Mouse (Mus musculus): ENCODE measurements around the gene Cfap74.

The Cfap74 gene

DNA sequence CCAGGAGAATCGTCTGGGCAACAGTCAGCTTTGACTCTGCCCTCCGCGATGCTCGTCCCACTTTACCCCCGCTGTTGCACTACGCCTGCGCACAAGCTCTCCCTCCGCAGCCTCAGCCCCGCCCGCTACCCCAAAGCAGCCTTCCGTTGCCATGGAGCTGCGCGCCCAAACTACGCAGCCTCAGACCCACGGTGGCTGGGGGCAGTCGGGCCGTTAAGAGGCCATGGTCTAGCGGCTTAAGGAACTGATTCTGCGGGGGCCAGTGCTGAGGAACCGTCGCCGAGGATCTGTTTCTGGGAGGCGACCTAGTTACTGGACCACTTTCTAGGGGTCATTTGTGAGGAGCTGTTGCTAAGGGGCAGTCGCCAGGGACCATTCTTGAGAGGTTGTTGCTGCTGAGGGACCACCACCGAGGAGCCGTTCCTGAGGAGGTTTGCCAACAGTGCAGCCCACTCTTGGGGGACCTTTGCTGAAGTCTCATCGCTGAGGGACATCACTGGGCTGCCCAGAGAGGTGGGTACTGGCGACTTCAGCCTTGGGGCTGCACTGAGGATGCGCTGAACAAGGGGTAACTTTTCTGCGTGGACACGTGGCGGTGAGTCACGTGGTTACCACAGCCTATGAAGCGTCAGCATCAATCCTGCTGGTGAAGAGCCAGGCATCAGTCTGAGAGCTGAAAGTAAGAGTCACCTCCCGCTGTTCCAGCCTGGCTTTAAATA is at the start of gene Cfap74:
TSS of gene Cfap74 (plus strand) at position 133 of the 719 bp plus-strand sequence.
- DNase-seq, result peak; percentile 77

DNA sequence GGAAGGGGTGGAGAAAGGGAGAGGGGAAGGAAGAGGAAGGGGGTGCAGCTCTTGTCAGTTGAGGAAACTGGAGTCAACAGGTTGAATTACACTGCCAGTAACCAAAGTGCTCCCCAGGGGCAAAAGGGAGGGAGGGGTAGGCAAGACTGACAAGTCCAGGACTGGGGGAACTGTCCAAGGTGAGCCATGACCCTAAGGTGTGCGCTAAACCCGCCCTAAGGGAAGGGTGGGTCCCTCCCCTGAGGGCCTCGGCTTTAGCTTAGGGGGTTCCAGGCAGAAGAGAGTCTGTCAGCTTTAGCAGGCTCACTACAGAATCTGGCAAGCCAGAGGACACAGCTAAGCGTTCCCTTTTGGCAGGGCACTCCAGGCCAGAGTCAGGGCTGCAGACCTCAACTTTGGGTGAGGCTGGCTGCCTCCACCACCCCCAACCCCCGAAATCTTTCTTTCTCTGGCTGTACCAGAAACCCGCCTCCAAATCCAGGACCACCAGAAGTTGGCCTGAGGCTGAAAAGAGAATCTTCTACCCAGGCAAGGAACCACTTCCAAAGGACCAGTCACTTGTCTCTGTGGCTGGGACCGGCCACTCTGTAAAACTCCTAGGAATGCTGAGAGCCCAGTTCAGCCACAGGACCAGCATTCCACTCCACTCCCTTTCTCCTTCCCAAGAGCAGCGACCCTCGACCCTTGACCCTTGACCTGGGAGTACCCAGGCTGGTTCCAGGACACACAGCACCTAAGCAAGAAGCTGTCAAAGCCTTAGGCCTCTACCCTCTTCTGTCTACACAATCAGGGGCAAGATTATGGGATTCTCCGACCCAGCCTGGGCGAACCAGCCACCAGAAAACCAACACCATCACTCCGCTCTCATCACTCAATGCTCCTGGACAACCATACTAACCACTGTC is 49.2 kb upstream of the Cfap74 start:
- DNase-seq, result peak; percentile 46

DNA sequence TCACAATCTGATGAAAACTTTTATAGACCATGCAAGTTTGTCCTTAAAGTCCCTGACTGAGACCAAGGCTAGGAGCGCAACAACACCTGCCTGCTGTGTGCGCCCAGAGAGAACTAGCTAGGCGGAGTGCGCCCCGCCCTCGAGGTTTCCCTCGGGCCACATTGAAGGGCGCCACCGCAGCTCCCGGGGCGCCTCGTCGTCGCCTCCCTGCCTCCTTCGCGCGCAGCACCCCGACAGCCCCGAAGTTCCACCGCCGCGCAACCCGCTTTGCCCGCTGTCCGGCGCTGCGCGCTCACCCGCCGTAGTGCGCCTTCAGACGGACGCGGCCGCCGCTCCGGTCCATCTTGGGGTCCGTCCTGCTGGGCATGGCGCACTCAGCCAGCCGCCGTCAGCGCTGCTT is 48.1 kb upstream of the Cfap74 start:
- no peak for DNase-seq

DNA sequence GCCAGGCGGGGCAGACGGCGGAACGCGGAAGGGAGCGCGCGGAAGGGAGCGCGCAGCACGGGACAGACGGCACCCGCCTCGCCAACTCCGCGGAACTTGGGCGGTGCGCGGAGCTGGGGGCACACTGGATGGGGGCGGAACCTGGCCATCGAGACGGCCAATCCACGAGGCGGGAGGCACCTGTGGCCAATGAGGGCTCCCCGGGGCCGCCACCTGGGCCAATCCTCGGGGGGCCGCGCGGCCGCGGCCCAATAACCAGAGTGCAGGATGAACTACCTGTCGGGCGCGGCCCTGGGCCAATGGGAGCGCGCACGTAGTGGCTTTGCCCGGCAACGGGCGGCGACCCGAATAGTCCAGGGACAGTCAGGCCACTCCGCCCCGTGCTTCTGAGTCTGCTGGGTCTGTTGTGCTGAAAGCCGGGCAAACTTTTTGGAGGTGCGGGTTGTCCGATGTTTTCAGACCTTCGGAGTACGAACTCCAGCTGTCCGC is 47.6 kb upstream of the Cfap74 start, which contains the start of gene Prkcz:
TSS of gene Prkcz (minus strand) at position 59 of the 489 bp plus-strand sequence.
- peak; percentile 87 for DNase-seq

DNA sequence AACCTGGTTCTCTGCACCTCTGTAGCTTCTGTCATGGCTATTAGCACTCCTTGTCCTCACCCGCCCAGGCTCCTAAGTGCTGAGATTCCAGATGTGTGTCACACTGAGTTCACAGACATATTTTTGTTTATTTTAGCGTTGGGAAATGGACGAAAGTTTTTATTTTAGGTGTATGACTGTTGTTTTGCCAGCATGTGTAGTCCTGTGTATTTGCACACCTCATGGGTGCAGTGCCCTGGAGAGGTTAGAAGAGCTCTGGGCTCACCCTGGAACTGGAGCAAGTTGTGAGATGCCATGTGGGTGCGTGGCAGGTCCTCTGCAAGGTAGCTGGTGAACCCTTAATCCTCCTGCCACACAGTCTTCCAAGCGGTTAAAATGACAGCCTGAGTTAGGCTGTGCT is 46.5 kb upstream of the Cfap74 start:
- DNase-seq, result no peak

DNA sequence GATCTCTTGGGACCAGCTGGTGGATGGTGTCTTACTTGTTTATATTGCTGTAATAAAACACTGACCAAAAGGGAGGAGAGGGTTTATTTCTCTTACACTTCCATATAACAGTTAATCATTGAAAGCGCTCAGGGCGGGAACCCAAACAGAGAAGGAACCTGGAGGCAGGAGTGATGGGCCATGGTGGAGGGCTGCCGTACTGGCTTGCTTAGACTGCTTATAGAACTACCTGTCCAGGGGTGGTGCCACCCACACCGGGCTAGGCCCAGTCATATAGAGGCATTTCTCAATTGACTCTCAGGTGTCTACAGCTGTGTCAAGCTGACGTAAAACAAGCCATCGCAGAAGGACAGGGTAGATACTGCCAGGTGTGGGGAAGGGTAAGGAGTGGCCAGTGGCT is 42.2 kb upstream of the Cfap74 start:
- no peak for DNase-seq

DNA sequence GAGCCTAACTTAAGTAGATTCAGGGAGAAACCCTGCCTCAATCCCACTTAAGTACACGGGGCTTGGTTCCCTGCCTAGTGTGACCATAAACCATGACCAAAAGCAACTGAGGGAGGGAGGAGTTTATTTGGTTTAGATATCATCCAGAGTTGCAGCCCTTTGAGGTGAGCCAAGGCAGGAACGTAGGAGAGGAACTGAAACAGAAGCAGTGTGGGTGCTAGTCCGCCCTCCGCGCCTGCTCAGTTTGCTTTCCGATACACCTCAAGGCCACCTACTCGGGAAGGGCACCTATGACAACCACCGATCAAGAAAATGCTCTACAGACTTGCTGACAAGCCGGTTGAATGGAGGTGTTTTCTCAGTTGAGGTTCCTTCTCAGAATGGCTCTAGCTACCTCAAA is 41.3 kb upstream of the Cfap74 start:
- DNase-seq, result no peak

DNA sequence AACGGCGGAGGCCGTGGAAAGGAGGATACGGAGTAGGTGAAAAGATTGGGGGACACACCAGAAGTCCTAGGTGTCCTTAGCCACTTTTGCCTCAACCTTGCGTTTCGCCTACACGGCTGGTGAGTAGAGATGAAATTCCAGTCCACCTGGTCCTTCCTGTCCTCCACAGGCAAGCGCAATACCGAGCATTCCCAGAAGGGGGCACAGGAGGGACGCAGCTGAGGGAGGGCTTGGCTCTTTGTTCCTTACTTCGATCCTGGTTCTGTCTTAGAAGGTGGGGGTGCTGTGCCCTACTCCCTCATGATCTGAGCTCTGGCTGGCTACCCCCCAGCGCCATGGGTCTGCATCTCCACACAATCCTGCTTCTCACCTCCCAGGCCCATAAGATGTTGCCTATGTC is 40.3 kb upstream of the Cfap74 start:
- peak; percentile 80 for DNase-seq

DNA sequence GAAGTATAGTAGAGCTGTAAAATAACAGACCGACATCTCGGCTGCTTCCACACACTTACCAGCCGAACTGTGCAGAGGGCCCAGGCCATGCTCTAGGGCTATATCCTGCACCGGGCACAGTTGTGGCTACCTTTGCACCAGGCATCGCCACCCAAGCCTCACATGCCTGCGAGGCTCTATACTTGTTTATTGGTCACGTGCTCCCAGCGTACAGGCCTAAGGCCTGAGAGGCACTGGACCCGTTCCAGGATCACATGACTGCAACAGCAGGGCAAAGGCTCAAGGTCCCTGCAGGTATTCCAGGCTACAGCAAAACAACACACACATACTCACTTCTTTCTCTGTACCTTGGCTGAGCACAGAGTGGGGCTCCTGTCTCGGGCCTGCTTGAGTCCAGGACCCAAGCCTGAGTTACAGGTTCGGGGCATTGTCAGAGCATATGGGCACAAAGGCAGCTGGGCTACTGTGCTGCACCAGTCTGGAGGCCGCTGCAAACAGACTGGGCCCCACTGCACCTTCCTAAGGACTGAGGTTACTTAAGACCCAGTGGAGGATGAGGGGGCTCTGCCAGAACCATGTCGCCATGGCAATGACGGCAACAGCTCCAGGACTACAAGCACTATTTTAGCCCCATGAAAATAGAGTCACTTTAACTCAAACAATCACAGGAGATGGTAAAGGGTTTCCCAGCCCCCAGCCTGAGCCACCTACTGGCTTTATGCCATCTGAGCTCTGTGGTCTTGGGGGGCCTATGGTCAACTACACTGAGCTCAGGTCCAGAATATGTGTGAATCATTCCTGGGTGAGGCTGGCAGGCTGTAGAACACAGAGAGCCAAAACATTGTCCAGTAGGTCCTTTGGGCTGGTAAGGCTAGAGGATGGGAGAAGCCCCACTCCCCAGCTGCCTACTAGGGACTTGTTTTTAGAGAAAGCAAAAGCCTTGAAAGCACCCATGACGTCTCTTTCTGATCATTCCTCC is 38.0 kb upstream of the Cfap74 start:
- DNase-seq, result no peak

DNA sequence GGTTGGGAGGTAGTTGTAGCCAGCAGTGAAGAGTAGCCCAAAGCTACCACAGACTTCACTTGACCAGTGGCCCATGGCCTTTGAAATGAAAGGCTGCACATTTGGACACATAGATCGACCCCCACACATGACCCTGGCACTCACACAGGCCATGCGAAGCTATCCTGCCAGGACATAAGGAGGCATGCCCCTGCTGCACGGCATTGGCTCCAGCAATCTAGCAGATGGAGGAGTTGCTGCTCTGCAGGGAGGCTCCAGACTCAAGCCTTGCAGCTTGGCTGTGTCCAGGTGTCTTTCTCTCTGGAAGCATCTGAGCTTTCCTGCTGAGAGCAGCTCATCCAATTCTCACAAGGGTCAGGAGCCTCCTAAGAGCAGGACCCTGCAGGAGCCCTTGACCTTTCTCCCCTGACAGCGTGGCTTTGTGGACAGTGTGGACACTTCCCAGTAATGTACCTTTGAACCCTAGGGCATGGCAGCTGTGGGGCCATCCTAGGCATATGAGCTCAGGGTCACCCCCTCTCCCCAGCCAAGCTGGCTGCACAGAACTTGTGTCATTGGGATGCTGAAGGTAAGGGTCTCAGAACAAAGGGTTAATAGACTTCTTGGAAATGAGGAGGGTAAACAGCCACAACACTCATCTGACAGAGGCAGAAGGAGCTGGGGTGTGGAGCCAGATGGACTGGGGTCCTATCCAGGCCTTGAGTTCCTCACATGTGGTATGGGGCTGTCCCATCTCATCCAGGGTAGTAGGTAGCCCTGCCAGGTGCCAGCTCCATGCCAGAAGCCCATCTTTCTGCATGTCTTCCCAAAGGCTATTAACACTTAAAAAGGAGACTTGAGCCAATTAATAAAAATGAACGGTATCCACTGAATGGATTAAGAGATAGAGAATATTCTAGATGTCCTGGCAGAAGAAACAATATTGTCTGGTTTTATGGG is 36.9 kb upstream of the Cfap74 start:
- no peak for DNase-seq

DNA sequence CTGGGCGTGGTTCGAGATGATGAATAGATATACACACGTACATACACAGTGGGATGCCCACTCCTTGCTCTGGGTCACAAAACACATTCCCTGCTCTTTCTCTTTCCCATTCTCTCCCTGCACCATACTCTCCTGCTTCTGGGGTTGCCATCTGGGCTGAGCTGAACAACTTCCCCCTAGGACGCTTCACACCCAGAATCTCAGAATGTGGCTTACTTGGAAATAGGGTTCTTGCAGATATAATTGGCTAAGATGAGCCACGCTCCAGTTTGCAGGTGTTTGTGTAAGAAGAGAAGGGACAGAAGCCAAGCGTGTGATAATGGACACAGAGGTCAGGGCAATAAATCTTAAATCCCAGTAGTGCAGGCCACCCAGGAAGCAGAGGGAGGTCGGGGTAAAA is 27.0 kb upstream of the Cfap74 start:
- DNase-seq, result no peak

DNA sequence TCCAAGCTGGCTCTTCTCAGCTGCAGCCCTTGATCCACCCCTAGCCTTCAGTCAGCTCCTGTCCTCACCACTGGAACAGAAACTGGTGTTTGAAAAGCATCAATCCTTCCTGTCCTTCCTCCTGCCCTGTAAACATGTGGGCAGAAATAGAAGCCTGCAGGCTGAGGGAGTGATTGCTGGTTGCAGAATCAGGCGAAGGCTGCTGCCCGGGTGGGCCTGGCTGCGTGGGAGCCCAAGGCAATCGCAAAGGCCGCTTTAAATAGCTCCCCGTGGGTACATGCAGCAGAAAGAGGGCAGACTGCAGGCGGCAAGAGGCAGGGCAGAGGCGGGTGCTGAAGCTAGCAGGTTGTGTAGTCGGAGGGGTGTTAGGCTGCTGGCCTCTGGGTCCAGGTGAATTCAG is 26.2 kb upstream of the Cfap74 start:
- DNase-seq, result no peak

DNA sequence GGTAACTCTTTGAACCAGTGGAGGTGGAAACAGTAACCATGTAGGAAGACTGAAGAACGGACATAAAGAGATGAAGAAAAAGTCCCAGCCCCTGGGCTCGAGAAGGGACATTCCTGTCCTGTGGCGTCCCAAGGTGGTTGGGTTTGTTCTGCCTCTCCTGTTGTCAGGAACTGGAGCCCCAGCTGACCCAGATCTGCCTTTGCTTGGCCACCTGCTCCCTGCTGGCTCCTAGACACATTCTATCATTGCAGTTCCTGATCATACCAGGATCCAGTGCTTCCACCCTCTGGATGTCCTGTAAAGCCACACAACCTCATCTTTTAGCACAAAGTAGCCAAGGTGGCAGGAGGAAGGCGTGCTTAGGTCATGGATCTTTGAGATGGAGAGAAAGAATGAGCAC is 25.7 kb upstream of the Cfap74 start:
- DNase-seq, result no peak

DNA sequence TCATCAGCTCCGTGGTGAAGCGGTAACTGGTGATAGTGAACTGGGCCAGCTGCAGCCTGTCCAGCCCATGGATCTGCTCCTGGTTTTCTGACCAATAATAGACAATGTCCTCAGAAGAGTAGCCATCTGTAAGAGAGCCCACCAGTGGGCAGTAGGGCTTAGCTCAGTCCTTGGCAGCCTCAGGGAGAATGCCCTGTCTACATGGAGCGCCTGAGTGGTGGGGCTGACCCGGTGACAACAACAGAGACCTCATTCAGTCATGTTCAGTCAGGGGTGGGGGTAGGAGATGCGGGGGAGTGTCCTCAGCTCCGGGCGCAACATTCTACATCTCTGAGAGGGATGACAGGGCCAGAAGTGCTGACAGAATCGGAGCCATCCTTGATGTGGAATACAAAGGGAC is 21.8 kb upstream of the Cfap74 start:
- DNase-seq, result no peak

DNA sequence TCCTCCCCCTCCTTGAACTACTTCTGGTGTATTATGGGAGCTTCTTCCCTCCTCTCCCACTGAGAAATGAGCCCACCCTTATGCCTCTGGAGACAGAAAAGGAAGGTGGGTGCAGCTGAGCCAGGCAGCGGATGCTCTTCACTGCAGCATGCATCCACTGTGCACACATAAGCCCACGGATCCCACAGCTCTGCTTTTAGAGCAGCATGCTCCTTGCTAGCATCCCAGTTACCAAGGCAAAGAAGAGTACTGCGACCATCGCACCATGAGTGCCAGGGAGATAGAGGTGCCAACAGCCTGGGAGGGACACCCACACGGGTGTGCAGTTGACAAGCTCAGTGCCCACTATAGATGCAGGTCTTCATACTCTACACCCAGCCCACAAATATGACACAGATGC is 13.5 kb upstream of the Cfap74 start:
- DNase-seq, result no peak

DNA sequence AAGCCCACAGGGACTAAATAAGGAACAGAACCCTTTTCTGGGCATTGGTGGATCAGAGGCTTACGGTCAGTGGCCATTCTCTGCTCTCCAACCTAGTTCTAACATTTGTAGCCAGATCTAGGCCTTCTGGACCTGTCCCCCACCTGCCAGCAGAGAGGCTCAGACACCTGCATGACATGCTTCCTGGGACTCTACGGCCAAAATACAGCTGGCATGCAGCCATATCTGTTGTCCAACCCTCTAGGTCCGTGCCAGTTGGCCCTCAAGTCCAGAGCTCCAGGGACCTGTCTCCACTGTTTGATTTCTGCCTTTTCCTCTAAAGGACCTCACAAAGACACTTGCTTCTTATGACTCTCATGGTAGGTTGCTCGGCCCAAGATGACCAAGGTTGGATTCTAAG is 12.2 kb upstream of the Cfap74 start:
- DNase-seq, result no peak

DNA sequence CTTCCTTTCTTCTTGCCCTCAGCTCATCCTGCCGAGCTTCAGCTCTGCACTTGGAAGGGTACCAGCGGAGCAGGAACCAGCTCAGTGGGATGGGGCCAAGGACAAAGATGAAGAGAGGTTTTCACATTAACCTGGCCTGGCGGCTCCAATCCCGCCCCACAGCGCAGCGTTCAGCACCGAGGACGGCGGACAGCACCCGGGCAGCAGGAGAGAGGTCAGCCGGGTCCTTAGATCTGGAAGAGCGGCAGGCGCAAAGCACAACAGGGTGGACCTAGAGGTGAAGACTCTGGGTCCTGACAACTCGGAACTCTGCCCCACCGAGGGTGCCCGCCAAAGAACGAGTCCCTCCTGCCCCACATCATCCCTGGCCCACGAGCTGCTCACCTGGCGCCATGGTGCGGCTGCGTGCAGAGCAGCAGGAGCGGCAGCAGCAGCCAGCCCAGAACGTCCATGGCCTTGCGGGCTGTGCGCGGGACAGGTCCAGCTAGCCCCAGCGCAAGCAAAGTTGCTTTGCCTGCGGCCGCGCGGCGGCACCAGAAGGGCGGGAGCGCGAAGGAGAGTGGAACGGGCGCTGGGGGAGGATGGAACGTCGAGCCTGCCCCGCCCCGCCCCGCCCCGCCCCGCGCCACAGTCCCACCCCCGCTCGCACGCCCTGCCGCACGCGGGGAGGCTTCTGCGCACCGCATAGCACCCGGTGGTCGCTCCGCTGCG is 11.3 kb upstream of the Cfap74 start, which contains the start of gene Gabrd:
TSS of gene Gabrd (minus strand) at position 602 of the 711 bp plus-strand sequence.
- peak; percentile 60 for DNase-seq

DNA sequence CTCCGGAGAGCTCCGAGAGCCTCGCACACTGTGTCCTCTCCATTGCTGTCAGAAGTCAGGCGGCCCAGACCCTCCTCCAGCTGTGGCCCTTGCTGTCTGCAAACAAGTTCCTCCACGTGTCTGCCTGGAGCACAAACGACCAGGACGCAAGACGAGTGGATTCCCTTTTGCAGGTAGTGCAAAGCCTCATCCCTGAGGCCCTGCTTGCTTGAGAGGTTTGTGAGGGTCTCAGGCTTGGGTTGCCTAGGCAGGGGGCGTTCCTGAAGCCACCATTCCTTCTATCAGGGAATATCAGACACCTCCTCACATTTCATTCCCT is 10.8 kb upstream of the Cfap74 start:
- DNase-seq, result no peak

DNA sequence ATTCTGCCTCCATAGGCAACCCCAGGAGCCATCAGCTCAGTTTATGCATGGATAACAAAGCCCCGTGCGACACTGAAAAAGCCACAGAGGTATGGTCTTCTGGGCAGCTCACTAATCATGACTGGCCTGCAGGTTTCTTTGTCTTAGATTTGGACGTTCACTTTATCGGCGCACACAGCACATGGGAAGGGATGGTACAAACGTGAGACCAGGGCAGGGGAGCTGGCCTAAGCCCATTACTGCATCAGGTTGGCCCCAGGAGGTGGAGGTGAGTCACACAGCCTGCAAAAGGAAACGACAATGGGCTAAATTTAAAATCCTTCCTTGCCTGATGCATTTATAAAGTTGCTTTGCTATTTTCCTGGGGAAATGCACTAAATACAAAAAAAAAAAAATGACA is 7.9 kb upstream of the Cfap74 start:
- no peak for DNase-seq

DNA sequence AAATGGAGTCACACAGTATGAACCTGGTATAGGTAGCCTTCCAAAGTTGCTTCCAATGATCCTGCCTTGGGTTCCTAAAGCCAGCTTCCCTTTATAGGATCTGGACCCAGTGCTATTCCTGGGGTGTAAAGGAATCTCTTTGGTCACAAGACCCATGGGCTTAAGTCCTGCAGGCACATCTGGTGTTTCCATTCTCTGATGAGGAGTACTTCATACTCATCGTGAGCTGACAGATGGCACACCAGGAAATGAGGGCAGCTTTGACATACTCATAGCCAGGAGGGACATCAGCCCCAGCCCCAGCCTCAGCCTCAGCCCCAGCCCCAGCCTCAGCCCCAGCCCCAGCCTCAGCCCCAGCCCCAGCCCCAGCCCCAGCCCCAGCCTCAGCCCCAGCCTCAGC is 6.5 kb upstream of the Cfap74 start:
- DNase-seq, result no peak

DNA sequence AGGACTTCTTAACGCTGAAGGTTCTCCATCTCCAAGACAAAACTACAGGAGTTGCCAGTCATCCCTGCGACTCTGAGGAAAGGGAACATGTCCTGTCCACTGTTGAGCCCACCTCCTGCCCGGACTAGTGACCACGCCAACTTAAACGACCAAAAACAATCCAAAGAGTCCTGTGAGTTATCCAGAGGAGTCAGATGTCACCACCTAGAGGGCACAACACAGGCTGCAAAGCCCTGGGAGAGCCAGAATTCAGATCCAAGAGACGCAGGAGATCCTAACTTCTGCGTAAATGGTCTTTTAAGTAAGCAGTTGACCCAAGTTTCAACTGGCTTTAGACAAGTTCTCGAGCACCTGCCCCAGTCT is 314 bp upstream of the Cfap74 start:
- no peak for DNase-seq

Measured in lung, postnatal 10 days (tissue).